ENCODE assay signal across 14 mouse cellular contexts in genomic region chr7:75787371-75787770, GRCm38 (mm10).
A peak's percentile ranks its signal among the peaks of the same experiment; 100 is the strongest.
DNase-seq lines count a peak whose midpoint lies in the region; ATAC-seq lines count a peak whose summit lies in the region.
"Had no signal": no experiment of that assay in that cellular context is flagged by ENCODE, and none has a peak within 500 bp of the region (broad histone marks: within the 10 kb centered on the region; RNA-seq: fewer than 3 reads in every experiment).

No protein-coding gene starts in this region.

- H3K27ac ChIP-seq in kidney, embryonic 15.5 days, result peak overlapping the region; percentile 32
- H3K27ac ChIP-seq: embryonic facial prominence, embryonic 10.5 days; hindbrain, postnatal 0 days; limb, embryonic 15.5 days had no signal

- no peaks in the 10 kb centered on the region for H3K27me3 ChIP-seq in kidney, embryonic 15.5 days
- H3K27me3 ChIP-seq: limb, embryonic 15.5 days had no signal

- WGBS in kidney, embryonic 15.5 days, result 20% methylated on average over 3 of the region's 3 CpGs

- no peak overlapping the region for H3K4me2 ChIP-seq in kidney, embryonic 15.5 days
- H3K4me2 ChIP-seq: heart, embryonic 11.5 days; limb, embryonic 15.5 days; midbrain, embryonic 11.5 days had no signal

- no peak overlapping the region for H3K9ac ChIP-seq in kidney, embryonic 15.5 days
- H3K9ac ChIP-seq: limb, embryonic 15.5 days had no signal

- ATAC-seq in kidney, embryonic 15.5 days (replicated peaks; ENCODE audit: low FRiP score), result no peak
- ATAC-seq in megakaryocyte progenitor cell, adult 5-6 weeks (replicated peaks; ENCODE audit: poor library complexity), result peak; percentile 60
- ATAC-seq: hindbrain, postnatal 0 days had no signal

- H3K36me3 ChIP-seq in kidney, embryonic 15.5 days, result no peaks in the 10 kb centered on the region
- H3K36me3 ChIP-seq: embryonic facial prominence, embryonic 10.5 days; limb, embryonic 15.5 days had no signal

- no peaks in the 10 kb centered on the region for H3K9me3 ChIP-seq in kidney, embryonic 15.5 days (replicated peaks)
- H3K9me3 ChIP-seq: embryonic facial prominence, embryonic 10.5 days; limb, embryonic 15.5 days had no signal

- no peak for DNase-seq in kidney, postnatal 4 days
- DNase-seq in CD4-positive, CD25-positive, alpha-beta regulatory T cell, adult 2 months (ENCODE audit: low read depth, low spot score), result peak; percentile 36
- DNase-seq in induced T-regulatory cell, adult 2 months (ENCODE audit: low read depth), result peak; percentile 78
- DNase-seq in heart, adult 11 months, result no peak
- no peak for DNase-seq in layer of hippocampus, postnatal 14 days (ENCODE audit: low spot score in 2 of 2)
- DNase-seq: cerebellum, adult 9-10 months; layer of hippocampus, postnatal 36 days had no signal

- no peak overlapping the region for H3K4me3 ChIP-seq in kidney, embryonic 15.5 days (replicated peaks)
- H3K4me3 ChIP-seq: embryonic facial prominence, embryonic 10.5 days; limb, embryonic 15.5 days had no signal

- H3K4me1 ChIP-seq in kidney, embryonic 15.5 days, result peaks cover 30% of the 10 kb centered on the region

Comparison
In these comparisons a context has a peak if more than half of its experiments do, and no peak if none do; other contexts are left out.
1. DNase-seq: peak in CD4-positive, CD25-positive, alpha-beta regulatory T cell, adult 2 months (single experiment) and induced T-regulatory cell, adult 2 months (single experiment); none in kidney, postnatal 4 days (0 of 2), heart, adult 11 months (single experiment) and layer of hippocampus, postnatal 14 days (0 of 2).